Mouse (Mus musculus) heart, embryonic 12.5 days (tissue): ENCODE measurements around the gene Armcx4. TPM values are rescaled to one million over a fixed set of nuclear protein-coding genes. Genes with fewer than 3 reads are reported as not detected.
"Not testable (repeated sequence)": the region's sequence is repeated elsewhere in the genome, so short reads cannot be mapped to it uniquely, and the experiment has no call there.

Experiments
- ATAC-seq: fragments of 200-750 bp; cut with Nextera tagmentation; 2 replicates; pipeline ENCODE4 v1.8.0; 2017; ENCODE audit warnings: moderate TSS enrichment, moderate library complexity; ENCODE audit not compliant: insufficient number of reproducible peaks, low FRiP score
- H3K27ac ChIP-seq: fragments of 300-500 bp; sonication (generic); 2 replicates; pipeline ENCODE4 v1.5.1; 2016; ENCODE audit warnings: mild to moderate bottlenecking, moderate library complexity; ENCODE audit not compliant: poor library complexity, severe bottlenecking
- H3K27me3 ChIP-seq: fragments of 300-500 bp; sonication (generic); replicated peaks from 2 replicates; pipeline ENCODE4 v1.6.1; 2016; ENCODE audit warnings: mild to moderate bottlenecking, moderate library complexity
- H3K36me3 ChIP-seq: fragments of 300-500 bp; sonication (generic); 2 replicates; pipeline ENCODE4 v1.6.1; 2016; ENCODE audit warnings: mild to moderate bottlenecking, moderate library complexity
- H3K4me1 ChIP-seq: fragments of 300-500 bp; sonication (generic); replicated peaks from 2 replicates; pipeline ENCODE4 v1.6.1; 2016; ENCODE audit warnings: mild to moderate bottlenecking
- H3K4me2 ChIP-seq: fragments of 300-500 bp; sonication (generic); 2 replicates; pipeline ENCODE4 v1.6.1; 2016; ENCODE audit warnings: mild to moderate bottlenecking, moderate library complexity
- H3K4me3 ChIP-seq: fragments of 300-500 bp; sonication (generic); 2 replicates; pipeline ENCODE4 v1.5.1; 2016; ENCODE audit warnings: mild to moderate bottlenecking
- H3K9ac ChIP-seq: fragments of 300-500 bp; sonication (generic); 2 replicates; pipeline ENCODE4 v1.6.1; 2016; ENCODE audit warnings: mild to moderate bottlenecking, moderate library complexity
- H3K9me3 ChIP-seq: fragments of 300-500 bp; sonication (generic); replicated peaks from 2 replicates; pipeline ENCODE4 v1.6.1; 2016; ENCODE audit warnings: mild to moderate bottlenecking, moderate library complexity
- WGBS: fragments of 180-500 bp; shearing (Covaris S2); methylation state at CpG from one replicate; pipeline ENCODE4 v1.1.7; 2016; 5-methylcytosine and 5-hydroxymethylcytosine counted together
- polyA plus RNA-seq: library from polyadenylated mRNA; unstranded; fragments of >200 nt; fragmentation: Nextera tagmentation; extraction: Ambion mirVana; gene quantifications from 2 replicates; pipeline ENCODE4 v1.2.1, GENCODE M21; 2016

Armcx4 gene
- polyA plus RNA-seq, 1 experiment from 2014 or later: 5.0 TPM

- 68% methylated on average over 2 of the region's 2 CpGs for WGBS
- Histone ChIP-seq H3K9me3 (no peaks in the 10 kb centered on the region), H3K9ac (no peak overlapping the region), H3K27ac (no peak overlapping the region), H3K4me3 (no peak overlapping the region), H3K36me3 (peaks cover 63% of the 10 kb centered on the region), H3K4me1 (peaks cover 9% of the 10 kb centered on the region; the same call in 1 of the 2 replicates), H3K27me3 (no peaks in the 10 kb centered on the region), H3K4me2 (no peak overlapping the region)
- no peak for ATAC-seq
These were observed 3.4 kb downstream of the Armcx4 start for GRCm38 (mm10) chrX:134689676-134690075.

DNA sequence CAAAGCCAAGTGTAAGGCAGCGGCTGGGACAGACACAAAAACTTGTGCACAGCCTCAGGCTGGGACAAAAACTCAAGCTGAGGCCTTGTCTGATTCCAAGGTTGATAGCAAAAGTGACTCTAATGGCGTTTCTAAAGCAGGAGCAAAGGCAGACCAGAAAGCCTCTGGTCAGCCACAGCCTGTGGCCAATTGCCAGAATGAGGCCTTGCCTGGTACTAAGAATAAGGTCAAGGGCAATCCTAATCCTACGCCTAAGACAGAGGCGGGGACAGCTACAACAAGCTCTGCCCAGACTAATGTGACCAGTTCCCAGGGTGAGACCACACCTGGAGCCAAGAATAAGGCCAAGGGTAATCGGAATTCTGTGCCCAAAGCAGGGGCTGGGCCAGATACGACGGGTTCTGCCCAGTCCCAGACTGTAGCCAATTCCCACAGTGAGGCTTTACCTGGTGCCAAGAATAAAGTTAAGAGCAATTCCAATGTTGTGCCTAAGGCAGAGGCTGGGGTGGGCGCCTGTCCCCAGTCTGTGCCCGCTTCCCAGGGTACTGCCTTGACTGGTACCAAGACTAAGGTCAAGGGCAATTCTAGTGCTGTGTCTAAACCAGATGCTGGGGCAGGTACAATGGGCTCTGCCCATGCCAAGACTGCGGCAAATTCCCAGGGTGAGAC lies 4.7 kb downstream of the Armcx4 start:
- no peak overlapping the region for H3K4me2 ChIP-seq
- peaks cover 9% of the 10 kb centered on the region; the same call in 1 of the 2 replicates for H3K4me1 ChIP-seq
- H3K27me3 ChIP-seq: no peaks in the 10 kb centered on the region
- H3K4me3 ChIP-seq: no peak overlapping the region
- 78% methylated on average over 10 of the region's 10 CpGs for WGBS
- no peak for ATAC-seq
- no peak overlapping the region for H3K27ac ChIP-seq
- peaks cover 71% of the 10 kb centered on the region for H3K36me3 ChIP-seq
- H3K9me3 ChIP-seq: no peaks in the 10 kb centered on the region
- H3K9ac ChIP-seq: no peak overlapping the region

GRCm38 (mm10) chrX:134691540-134691935 lies 5.2 kb downstream of the Armcx4 start:
- Histone ChIP-seq H3K27me3 (no peaks in the 10 kb centered on the region), H3K4me3 (no peak overlapping the region), H3K36me3 (peaks cover 71% of the 10 kb centered on the region), H3K4me1 (peaks cover 9% of the 10 kb centered on the region; the same call in 1 of the 2 replicates), H3K27ac (no peak overlapping the region), H3K9ac (no peak overlapping the region), H3K9me3 (no peaks in the 10 kb centered on the region), H3K4me2 (no peak overlapping the region)
- 88% methylated on average over 2 of the region's 2 CpGs for WGBS
- no peak for ATAC-seq

- WGBS: 31% methylated on average over 3 of the region's 3 CpGs
- Histone ChIP-seq H3K36me3 (peaks cover 10% of the 10 kb centered on the region; the same call in 1 of the 2 replicates), H3K9me3 (no peaks in the 10 kb centered on the region), H3K27ac (no peak overlapping the region), H3K4me2 (no peak overlapping the region), H3K4me3 (no peak overlapping the region), H3K4me1 (no peaks in the 10 kb centered on the region), H3K27me3 (no peaks in the 10 kb centered on the region), H3K9ac (no peak overlapping the region)
- no peak for ATAC-seq
These were observed 30.5 kb downstream of the Armcx4 start for GRCm38 (mm10) chrX:134716863-134717262.

DNA sequence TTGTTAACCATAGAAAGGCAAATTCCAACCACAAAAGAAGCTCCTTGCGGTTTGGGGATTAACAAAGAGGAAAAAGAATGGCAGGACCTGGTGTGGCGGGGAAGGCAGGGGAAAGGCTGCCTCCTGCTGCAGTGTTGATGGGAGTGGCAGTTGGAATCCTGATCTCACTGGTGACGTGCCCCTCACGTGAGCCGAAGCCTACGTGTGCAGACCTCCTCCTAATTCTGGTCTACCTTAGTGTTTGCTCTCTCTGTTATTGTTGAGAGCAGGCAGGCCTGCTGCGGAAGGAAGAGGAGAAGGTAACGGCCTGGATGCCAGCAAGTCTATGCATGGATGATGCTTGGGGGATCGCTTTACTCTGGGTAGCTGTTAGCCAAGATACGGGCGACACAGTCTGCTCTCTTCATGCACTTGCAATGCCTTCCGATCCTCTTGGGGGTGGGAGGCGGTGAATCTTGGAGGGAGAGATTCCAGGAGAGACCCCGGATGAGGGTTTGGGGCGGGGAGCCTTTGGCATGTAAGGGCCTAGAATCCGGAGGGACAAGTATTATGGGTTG lies 31.5 kb downstream of the Armcx4 start, which contains the start of gene Armcx1:
TSS of gene Armcx1 (plus strand) at position 212 of the 557 bp plus-strand sequence.
- Histone ChIP-seq H3K27me3 (no peaks in the 10 kb centered on the region), H3K4me3 (peak within 1 kb of the TSS; percentile 64), H3K4me2 (peak within 1 kb of the TSS; percentile 66), H3K36me3 (peaks cover 10% of the 10 kb centered on the region; the same call in 1 of the 2 replicates), H3K9ac (peak within 1 kb of the TSS; percentile 80), H3K27ac (peak within 1 kb of the TSS; percentile 95), H3K9me3 (no peaks in the 10 kb centered on the region), H3K4me1 (no peaks in the 10 kb centered on the region)
- ATAC-seq: peak; percentile 93
- 14% methylated on average over 16 of the region's 16 CpGs for WGBS

GRCm38 (mm10) chrX:134718524-134718923 lies 32.2 kb downstream of the Armcx4 start:
- Histone ChIP-seq H3K4me1 (no peaks in the 10 kb centered on the region), H3K9me3 (no peaks in the 10 kb centered on the region), H3K4me3 (peak overlapping the region; percentile 64), H3K9ac (peak overlapping the region; percentile 80), H3K27ac (peak overlapping the region; percentile 95), H3K27me3 (no peaks in the 10 kb centered on the region), H3K4me2 (peak overlapping the region; percentile 66), H3K36me3 (peaks cover 10% of the 10 kb centered on the region; the same call in 1 of the 2 replicates)
- WGBS: 15% methylated on average over 14 of the region's 14 CpGs
- peak; percentile 81 for ATAC-seq

DNA sequence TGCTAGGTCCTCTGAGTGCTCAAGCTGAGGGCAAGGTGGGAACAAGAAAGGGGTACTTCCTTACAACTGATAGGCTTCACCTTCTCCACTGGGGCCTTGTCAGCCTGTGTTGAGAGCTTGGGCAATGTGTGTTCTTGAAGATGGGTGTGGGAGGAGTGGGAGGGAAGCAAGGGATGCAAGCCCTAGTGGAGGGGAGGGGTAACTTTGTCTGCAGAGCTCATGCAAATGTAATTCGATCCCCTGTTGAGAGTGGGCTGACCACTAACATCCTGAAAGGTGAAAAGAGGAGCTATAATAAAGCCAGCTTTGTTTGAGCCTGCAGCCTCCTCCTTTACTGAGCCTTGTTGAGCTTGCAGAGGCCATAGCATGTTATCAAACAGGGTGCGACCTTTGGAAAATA lies 37.4 kb downstream of the Armcx4 start:
- H3K4me2 ChIP-seq, H3K9me3 ChIP-seq, ATAC-seq, H3K4me1 ChIP-seq, H3K4me3 ChIP-seq, H3K36me3 ChIP-seq, H3K27ac ChIP-seq, H3K27me3 ChIP-seq, H3K9ac ChIP-seq: not testable (repeated sequence)
- 31% methylated on average over 1 of the region's 2 CpGs for WGBS

GRCm38 (mm10) chrX:134729778-134730177 lies 43.5 kb downstream of the Armcx4 start:
- H3K4me1 ChIP-seq: no peaks in the 10 kb centered on the region
- 46% methylated on average over 4 of the region's 4 CpGs for WGBS
- no peak for ATAC-seq
- H3K9me3 ChIP-seq: no peaks in the 10 kb centered on the region
- H3K36me3 ChIP-seq: no peaks in the 10 kb centered on the region
- no peak overlapping the region for H3K4me3 ChIP-seq
- H3K27ac ChIP-seq: no peak overlapping the region
- H3K27me3 ChIP-seq: peaks cover 6% of the 10 kb centered on the region
- H3K4me2 ChIP-seq: no peak overlapping the region
- H3K9ac ChIP-seq: no peak overlapping the region

DNA sequence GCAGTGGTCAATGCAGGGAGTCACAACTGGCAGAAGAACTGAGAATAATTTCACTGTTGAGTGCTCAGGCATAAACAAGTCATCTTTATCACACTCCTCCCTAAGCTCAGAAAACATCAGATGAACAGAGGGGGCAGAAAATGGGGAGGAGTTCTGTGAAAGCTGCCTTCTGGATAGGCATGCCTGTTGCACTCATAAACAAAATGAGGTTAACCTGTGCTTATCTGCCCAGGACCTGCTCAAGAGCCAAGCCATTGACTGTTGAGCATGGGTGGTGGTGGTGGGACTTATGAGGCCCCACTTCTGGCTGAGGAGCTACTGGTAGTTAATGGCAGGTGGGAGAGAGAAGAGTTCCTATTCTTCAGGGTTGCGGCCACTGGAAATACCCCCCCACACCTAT lies 51.5 kb downstream of the Armcx4 start:
- H3K9me3 ChIP-seq: no peaks in the 10 kb centered on the region
- 93% methylated on average over 1 of the region's 1 CpGs for WGBS
- H3K4me1 ChIP-seq: no peaks in the 10 kb centered on the region
- ATAC-seq: no peak
- no peak overlapping the region for H3K4me3 ChIP-seq
- H3K9ac ChIP-seq: no peak overlapping the region
- no peak overlapping the region for H3K27ac ChIP-seq
- no peaks in the 10 kb centered on the region for H3K36me3 ChIP-seq
- peaks cover 6% of the 10 kb centered on the region; the same call in 1 of the 2 replicates for H3K27me3 ChIP-seq
- H3K4me2 ChIP-seq: no peak overlapping the region

GRCm38 (mm10) chrX:134739160-134739559 lies 52.8 kb downstream of the Armcx4 start:
- H3K27me3 ChIP-seq: peaks cover 3% of the 10 kb centered on the region; the same call in 1 of the 2 replicates

GRCm38 (mm10) chrX:134741862-134742261 lies 55.5 kb downstream of the Armcx4 start:
- no peak overlapping the region for H3K27ac ChIP-seq
- 63% methylated on average over 5 of the region's 5 CpGs for WGBS
- H3K4me1 ChIP-seq: no peaks in the 10 kb centered on the region
- 0 out of 2 replicates have a peak, but pooled peaks cover 3% of the 10 kb centered on the region for H3K27me3 ChIP-seq
- H3K9ac ChIP-seq: no peak overlapping the region
- no peak for ATAC-seq
- H3K4me2 ChIP-seq: no peak overlapping the region
- H3K9me3 ChIP-seq: no peaks in the 10 kb centered on the region
- no peak overlapping the region for H3K4me3 ChIP-seq
- no peaks in the 10 kb centered on the region for H3K36me3 ChIP-seq

More at GRCm38 (mm10) chrX:134739160-134739559, 52.8 kb downstream of the Armcx4 start:
- Histone ChIP-seq H3K9ac (no peak overlapping the region), H3K4me3 (no peak overlapping the region), H3K27ac (no peak overlapping the region), H3K4me1 (no peaks in the 10 kb centered on the region), H3K9me3 (no peaks in the 10 kb centered on the region), H3K36me3 (no peaks in the 10 kb centered on the region), H3K4me2 (no peak overlapping the region)
- 56% methylated on average over 4 of the region's 4 CpGs for WGBS
- ATAC-seq: no peak
